Mouse (Mus musculus) E14TG2a.4 (cell line): ENCODE results near the gene Tmc5.
A peak's percentile ranks its signal among the peaks of the same experiment; 100 is the strongest.

Experiments
- H3K27me3 ChIP-seq: 2 replicates; pipeline ENCODE4 v1.6.1; 2014; ENCODE audit warnings: low read length, control low read depth; ENCODE audit not compliant: insufficient read depth
- H3K36me3 ChIP-seq: 2 replicates; pipeline ENCODE4 v1.6.1; 2014; ENCODE audit warnings: low read length, control low read depth; ENCODE audit not compliant: insufficient read depth
- H3K4me1 ChIP-seq: replicated peaks from 2 replicates; pipeline ENCODE4 v1.6.1; 2014; ENCODE audit warnings: low read depth, low read length, control low read depth
- H3K4me3 ChIP-seq: replicated peaks from 2 replicates; pipeline ENCODE4 v1.5.1; 2014; ENCODE audit warnings: mild to moderate bottlenecking, low read length
- H3K9me3 ChIP-seq: 2 replicates; pipeline ENCODE4 v1.6.1; 2014; ENCODE audit warnings: low read length, control low read depth
- CTCF ChIP-seq: conservative IDR thresholded peaks from 2 replicates; pipeline ENCODE4 v1.5.1; 2014; ENCODE audit warnings: low read length
- NANOG ChIP-seq: IDR thresholded peaks from 2 replicates; pipeline ENCODE4 v1.6.1; 2014; ENCODE audit warnings: borderline replicate concordance, low read length, mixed read lengths
- POU5F1 ChIP-seq: IDR thresholded peaks from 2 replicates; pipeline ENCODE4 v1.6.1; 2014; ENCODE audit warnings: low read length, borderline replicate concordance

Tmc5 gene

GRCm38 (mm10) chr7:118583821-118584220 lies 13.3 kb upstream of the Tmc5 start:
- H3K4me1 ChIP-seq, result peaks cover 53% of the 10 kb centered on the region
- peaks cover 18% of the 10 kb centered on the region for H3K9me3 ChIP-seq
- H3K4me3 ChIP-seq, result peak overlapping the region; percentile 84
- TF ChIP-seq POU5F1, result no peak
- no peak for TF ChIP-seq CTCF
- TF ChIP-seq NANOG, result no peak
- no peaks in the 10 kb centered on the region for H3K36me3 ChIP-seq
- H3K27me3 ChIP-seq, result peaks cover 65% of the 10 kb centered on the region

- no peaks in the 10 kb centered on the region for H3K36me3 ChIP-seq
- H3K9me3 ChIP-seq, result peaks cover 17% of the 10 kb centered on the region
- H3K4me3 ChIP-seq, result peak within 1 kb of the TSS; percentile 84
- peaks cover 47% of the 10 kb centered on the region for H3K4me1 ChIP-seq
- H3K27me3 ChIP-seq, result peaks cover 60% of the 10 kb centered on the region
- no peak for TF ChIP-seq POU5F1
- TF ChIP-seq CTCF, result no peak
- TF ChIP-seq NANOG, result no peak
These were observed 12.7 kb upstream of the Tmc5 start, which contains the start of gene Tmc7 for GRCm38 (mm10) chr7:118584257-118584907. Gene Tmc7 (minus strand): TSS chr7:118584736.

GRCm38 (mm10) chr7:118584926-118585325 lies 12.2 kb upstream of the Tmc5 start:
- H3K4me1 ChIP-seq, result peaks cover 42% of the 10 kb centered on the region
- peak overlapping the region; percentile 84 for H3K4me3 ChIP-seq
- no peaks in the 10 kb centered on the region for H3K36me3 ChIP-seq
- peaks cover 17% of the 10 kb centered on the region for H3K9me3 ChIP-seq
- TF ChIP-seq NANOG (no peak), POU5F1 (no peak), CTCF (no peak)
- H3K27me3 ChIP-seq, result peaks cover 61% of the 10 kb centered on the region

GRCm38 (mm10) chr7:118585856-118586255 lies 11.2 kb upstream of the Tmc5 start:
- TF ChIP-seq CTCF (no peak), POU5F1 (no peak), NANOG (no peak)
- Histone ChIP-seq H3K9me3 (peaks cover 17% of the 10 kb centered on the region), H3K27me3 (peaks cover 57% of the 10 kb centered on the region), H3K4me1 (peaks cover 33% of the 10 kb centered on the region), H3K4me3 (no peak overlapping the region), H3K36me3 (no peaks in the 10 kb centered on the region)

GRCm38 (mm10) chr7:118590726-118591305 lies 6.3 kb upstream of the Tmc5 start:
- H3K27me3 ChIP-seq, result peaks cover 13% of the 10 kb centered on the region
- H3K9me3 ChIP-seq, result peaks cover 17% of the 10 kb centered on the region
- H3K4me1 ChIP-seq, result peaks cover 38% of the 10 kb centered on the region
- H3K36me3 ChIP-seq, result no peaks in the 10 kb centered on the region
- no peak overlapping the region for H3K4me3 ChIP-seq
- TF ChIP-seq CTCF, result no peak
- no peak for TF ChIP-seq NANOG
- no peak for TF ChIP-seq POU5F1

- H3K36me3 ChIP-seq, result no peaks in the 10 kb centered on the region
These were observed 5.0 kb upstream of the Tmc5 start for GRCm38 (mm10) chr7:118592146-118592545.

GRCm38 (mm10) chr7:118593567-118594407 lies 3.3 kb upstream of the Tmc5 start:
- Histone ChIP-seq H3K36me3 (no peaks in the 10 kb centered on the region), H3K9me3 (no peaks in the 10 kb centered on the region), H3K27me3 (peaks cover 21% of the 10 kb centered on the region), H3K4me1 (peaks cover 63% of the 10 kb centered on the region), H3K4me3 (peak overlapping the region; percentile 72)
- peak; percentile 86 for TF ChIP-seq POU5F1
- TF ChIP-seq NANOG, result no peak; the same call in 1 of the 2 replicates

More at GRCm38 (mm10) chr7:118592146-118592545, 5.0 kb upstream of the Tmc5 start:
- H3K4me1 ChIP-seq, result peaks cover 50% of the 10 kb centered on the region
- no peak for TF ChIP-seq NANOG
- peak overlapping the region; percentile 66 for H3K4me3 ChIP-seq
- peaks cover 10% of the 10 kb centered on the region for H3K9me3 ChIP-seq
- H3K27me3 ChIP-seq, result peaks cover 10% of the 10 kb centered on the region; the same call in 1 of the 2 replicates

- H3K4me3 ChIP-seq, result peak overlapping the region; percentile 72
These were observed 2.5 kb upstream of the Tmc5 start for GRCm38 (mm10) chr7:118594611-118595010.

More at GRCm38 (mm10) chr7:118594611-118595010, 2.5 kb upstream of the Tmc5 start:
- Histone ChIP-seq H3K36me3 (no peaks in the 10 kb centered on the region), H3K4me1 (peaks cover 63% of the 10 kb centered on the region), H3K9me3 (no peaks in the 10 kb centered on the region), H3K27me3 (peaks cover 25% of the 10 kb centered on the region)
- TF ChIP-seq CTCF (no peak), POU5F1 (no peak), NANOG (no peak)
